ENCODE assay signal across 17 mouse cellular contexts in the genomic region with DNA sequence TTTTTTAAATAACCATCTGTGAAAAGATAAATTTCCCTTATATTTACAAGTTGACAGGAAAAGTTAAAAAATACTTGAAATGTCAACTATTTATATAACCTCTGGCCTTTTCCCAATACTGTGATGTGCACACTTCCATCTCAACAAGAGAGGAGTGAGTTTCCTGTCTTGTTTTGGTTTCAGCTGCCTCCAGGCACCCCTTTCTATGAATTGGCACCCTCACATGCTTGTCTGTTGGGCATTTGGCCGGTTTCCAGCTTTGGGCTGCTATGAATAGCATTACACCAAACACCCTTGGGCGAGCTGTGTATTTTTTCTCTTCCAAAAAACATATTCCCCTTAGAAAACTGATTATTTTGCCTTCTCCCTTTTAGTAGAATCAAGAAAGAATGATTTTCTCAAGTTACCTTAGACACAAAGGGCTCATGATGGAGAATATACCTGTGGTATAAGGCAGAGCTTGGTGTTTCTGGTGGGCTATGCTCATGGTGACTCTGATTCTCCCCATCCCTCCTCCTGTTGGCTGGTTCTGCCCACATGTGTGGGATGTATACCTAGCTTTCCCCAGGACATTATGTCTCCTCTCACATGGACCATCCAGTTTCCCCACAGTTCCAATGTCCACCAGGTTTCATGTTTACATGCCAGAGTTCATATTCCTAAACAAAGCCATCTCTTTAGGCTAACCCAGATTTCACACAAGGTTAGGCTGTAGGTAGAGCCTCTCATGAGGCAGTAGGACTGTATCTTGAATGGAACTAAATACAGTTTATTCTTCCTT. TPM values are rescaled to one million over a fixed set of nuclear protein-coding genes. Genes with fewer than 3 reads are reported as not detected.
DNase-seq lines count a peak whose midpoint lies in the region; ATAC-seq and TF ChIP-seq lines count a peak whose summit lies in the region.
"Had no signal": no experiment of that assay in that cellular context is flagged by ENCODE, and none has a peak within 500 bp of the region (broad histone marks: within the 10 kb centered on the region; RNA-seq: fewer than 3 reads in every experiment).

No protein-coding gene starts in this region.

- H3K4me3 ChIP-seq in forebrain, postnatal 0 days (ENCODE audit: low read depth, low read length) = no peak overlapping the region
- no peak overlapping the region for H3K4me3 ChIP-seq in forebrain, embryonic 11.5 days (ENCODE audit: low read depth, low read length)
- no peak overlapping the region for H3K4me3 ChIP-seq in heart, embryonic 11.5 days (ENCODE audit: low read depth, low read length)
- H3K4me3 ChIP-seq in hindbrain, embryonic 12.5 days = no peak overlapping the region
- H3K4me3 ChIP-seq: erythroblast, embryonic 14.5 days; hindbrain, embryonic 13.5 days; megakaryocyte, embryonic 14.5 days; neural tube, embryonic 12.5 days had no signal

- no peak overlapping the region for H3K9ac ChIP-seq in forebrain, postnatal 0 days
- H3K9ac ChIP-seq in forebrain, embryonic 11.5 days (ENCODE audit: low read length) = no peak overlapping the region
- H3K9ac ChIP-seq in heart, embryonic 11.5 days (ENCODE audit: low read depth, low read length) = no peak overlapping the region
- H3K9ac ChIP-seq in hindbrain, embryonic 12.5 days = no peak overlapping the region
- H3K9ac ChIP-seq: hindbrain, embryonic 13.5 days; neural tube, embryonic 12.5 days had no signal

- ATAC-seq in forebrain, postnatal 0 days = peak; percentile 36; the same call in 1 of the 2 replicates
- no peak for ATAC-seq in forebrain, embryonic 11.5 days (replicated peaks; ENCODE audit: low FRiP score)
- no peak for ATAC-seq in heart, embryonic 11.5 days (replicated peaks; ENCODE audit: insufficient number of reproducible peaks, low FRiP score, low TSS enrichment)
- no peak for ATAC-seq in hindbrain, embryonic 12.5 days (ENCODE audit: low FRiP score)
- ATAC-seq: activated CD4-positive, CD25-positive, alpha-beta regulatory T cell, adult 4 months; intestine, embryonic 16.5 days had no signal

- no peak overlapping the region for H3K4me2 ChIP-seq in forebrain, postnatal 0 days (ENCODE audit: low read depth)
- H3K4me2 ChIP-seq in forebrain, embryonic 11.5 days (ENCODE audit: low read depth, low read length, severe bottlenecking) = no peak overlapping the region
- no peak overlapping the region for H3K4me2 ChIP-seq in heart, embryonic 11.5 days
- H3K4me2 ChIP-seq in hindbrain, embryonic 12.5 days (replicated peaks) = no peak overlapping the region
- H3K4me2 ChIP-seq: hindbrain, embryonic 13.5 days; neural tube, embryonic 12.5 days had no signal

- peak; percentile 43 for DNase-seq in forebrain, postnatal 0 days
- no peak for DNase-seq in forebrain, embryonic 11.5 days (ENCODE audit: low spot score)
- peak; percentile 49 to 60 for DNase-seq in heart, postnatal 10 days
- DNase-seq in NIH3T3 (ENCODE audit: low read depth) = peak; percentile 69
- DNase-seq in heart, postnatal 4 days = peak; percentile 68
- DNase-seq: cerebellum, adult 11-12 months; gastrocnemius, postnatal 14 days; retina, postnatal 1 day; thymus, adult 18-20 months had no signal

- H3K27me3 ChIP-seq in forebrain, postnatal 0 days (ENCODE audit: insufficient read depth, low read length) = no peaks in the 10 kb centered on the region
- no peaks in the 10 kb centered on the region; the same call in 1 of the 2 replicates for H3K27me3 ChIP-seq in forebrain, embryonic 11.5 days (ENCODE audit: control insufficient read depth, insufficient read depth, low read length)
- no peaks in the 10 kb centered on the region for H3K27me3 ChIP-seq in heart, embryonic 11.5 days (ENCODE audit: control insufficient read depth, insufficient read depth, low read length)
- no peaks in the 10 kb centered on the region for H3K27me3 ChIP-seq in hindbrain, embryonic 12.5 days
- H3K27me3 ChIP-seq: neural tube, embryonic 12.5 days had no signal

- no peaks in the 10 kb centered on the region for H3K4me1 ChIP-seq in forebrain, postnatal 0 days (ENCODE audit: insufficient read depth)
- H3K4me1 ChIP-seq in forebrain, embryonic 11.5 days (replicated peaks; ENCODE audit: control insufficient read depth, insufficient read depth, low read length) = no peaks in the 10 kb centered on the region
- H3K4me1 ChIP-seq in heart, embryonic 11.5 days (ENCODE audit: control insufficient read depth, insufficient read depth, low read length) = no peaks in the 10 kb centered on the region
- H3K4me1 ChIP-seq in hindbrain, embryonic 12.5 days = no peaks in the 10 kb centered on the region
- H3K4me1 ChIP-seq: hindbrain, embryonic 13.5 days; megakaryocyte, embryonic 14.5 days; neural tube, embryonic 12.5 days had no signal

- intact Hi-C loops in heart, postnatal 10 days (cut with DNase I) = no loop called here

- H3K27ac ChIP-seq in forebrain, postnatal 0 days (ENCODE audit: low read depth, low read length) = no peak overlapping the region
- H3K27ac ChIP-seq in forebrain, embryonic 11.5 days (ENCODE audit: low read depth, low read length) = no peak overlapping the region
- H3K27ac ChIP-seq in heart, embryonic 11.5 days (ENCODE audit: low read depth, low read length) = no peak overlapping the region
- H3K27ac ChIP-seq in hindbrain, embryonic 12.5 days = no peak overlapping the region
- H3K27ac ChIP-seq: hindbrain, embryonic 13.5 days; neural tube, embryonic 12.5 days had no signal

- no peaks in the 10 kb centered on the region for H3K9me3 ChIP-seq in forebrain, postnatal 0 days (ENCODE audit: low read length)
- H3K9me3 ChIP-seq in forebrain, embryonic 11.5 days (ENCODE audit: control insufficient read depth, low read length) = no peaks in the 10 kb centered on the region
- H3K9me3 ChIP-seq in heart, embryonic 11.5 days (replicated peaks; ENCODE audit: control insufficient read depth, low read length) = no peaks in the 10 kb centered on the region
- no peaks in the 10 kb centered on the region for H3K9me3 ChIP-seq in hindbrain, embryonic 12.5 days (replicated peaks)
- H3K9me3 ChIP-seq: hindbrain, embryonic 13.5 days; megakaryocyte, embryonic 14.5 days; neural tube, embryonic 12.5 days had no signal

- TF ChIP-seq CTCF in forebrain, postnatal 0 days (IDR thresholded peaks at IDR 0.05; ENCODE audit: low read depth) = no peak

- H3K36me3 ChIP-seq in forebrain, postnatal 0 days (ENCODE audit: insufficient read depth) = no peaks in the 10 kb centered on the region
- no peaks in the 10 kb centered on the region; the same call in 1 of the 2 replicates for H3K36me3 ChIP-seq in forebrain, embryonic 11.5 days (ENCODE audit: control insufficient read depth, insufficient read depth, low read length)
- H3K36me3 ChIP-seq in heart, embryonic 11.5 days (ENCODE audit: control insufficient read depth, insufficient read depth, low read length) = no peaks in the 10 kb centered on the region
- H3K36me3 ChIP-seq in hindbrain, embryonic 12.5 days = 0 out of 2 replicates have a peak, but pooled peaks cover 6% of the 10 kb centered on the region
- H3K36me3 ChIP-seq: hindbrain, embryonic 13.5 days; neural tube, embryonic 12.5 days had no signal

- 38% methylated on average over 2 of the region's 2 CpGs for WGBS in forebrain, postnatal 0 days
- 73% methylated on average over 2 of the region's 2 CpGs for WGBS in forebrain, embryonic 11.5 days
- 51% methylated on average over 2 of the region's 2 CpGs for WGBS in heart, embryonic 11.5 days (ENCODE audit: insufficient replicate concordance)
- 79% methylated on average over 2 of the region's 2 CpGs for WGBS in hindbrain, embryonic 12.5 days

RNA-seq across cellular contexts. Expression of gene Grb10, which starts 10.3 kb away (rescaled TPM):
- total RNA-seq in forebrain, postnatal 0 days (2014; rRNA removed) = 58.4 and 80.3 TPM in 2 replicates
- polyA plus RNA-seq in forebrain, postnatal 0 days (2015; fragmentation: Nextera tagmentation; extraction: Ambion mirVana) = 24.8 and 32.7 TPM in 2 replicates
- polyA plus RNA-seq in forebrain, embryonic 11.5 days (2014; fragmentation: Nextera tagmentation; extraction: Ambion mirVana) = 158 and 176 TPM in 2 replicates
- total RNA-seq in heart, postnatal 10 days (2021) = 100 to 1,000 TPM; 233 to 235 TPM
- 263 and 402 TPM in 2 replicates for polyA plus RNA-seq in heart, embryonic 11.5 days (2014; fragmentation: Nextera tagmentation; extraction: Ambion mirVana)
- 100 to 1,000 TPM; 356 to 401 TPM for total RNA-seq in heart, postnatal 4 days (2021)
- 414 and 447 TPM in 2 replicates for polyA plus RNA-seq in hindbrain, embryonic 12.5 days (2016; fragmentation: Nextera tagmentation; extraction: Ambion mirVana)
- polyA plus RNA-seq: activated CD4-positive, CD25-positive, alpha-beta regulatory T cell, adult 4 months had no signal
